ENCODE assay signal across 19 mouse cellular contexts in genomic region chr11:63142311-63142710, GRCm38 (mm10). TPM values are rescaled to one million over a fixed set of nuclear protein-coding genes. Genes with fewer than 3 reads are reported as not detected.
DNase-seq lines count a peak whose midpoint lies in the region; ATAC-seq and TF ChIP-seq lines count a peak whose summit lies in the region.
"Had no signal": no experiment of that assay in that cellular context is flagged by ENCODE, and none has a peak within 500 bp of the region (broad histone marks: within the 10 kb centered on the region; RNA-seq: fewer than 3 reads in every experiment).

No protein-coding gene starts in this region.

- TF ChIP-seq CTCF in midbrain, postnatal 0 days (IDR thresholded peaks at IDR 0.05), result no peak

- peaks cover 53% of the 10 kb centered on the region for H3K36me3 ChIP-seq in lung, embryonic 15.5 days
- H3K36me3 ChIP-seq in midbrain, postnatal 0 days (ENCODE audit: insufficient read depth, low read length), result no peaks in the 10 kb centered on the region; the same call in 1 of the 2 replicates
- H3K36me3 ChIP-seq: hindbrain, embryonic 15.5 days had no signal

- no peak overlapping the region for H3K4me2 ChIP-seq in lung, embryonic 15.5 days
- no peak overlapping the region for H3K4me2 ChIP-seq in midbrain, postnatal 0 days (ENCODE audit: low read depth, low read length, poor library complexity, severe bottlenecking)
- H3K4me2 ChIP-seq: embryonic facial prominence, embryonic 12.5 days; forebrain, embryonic 13.5 days; heart, embryonic 12.5 days; hindbrain, embryonic 15.5 days had no signal

- ATAC-seq in lung, embryonic 15.5 days (ENCODE audit: borderline replicate concordance, extremely low read depth, low FRiP score, low TSS enrichment), result no peak
- no peak for ATAC-seq in midbrain, postnatal 0 days (ENCODE audit: low FRiP score)
- ATAC-seq: forebrain, embryonic 13.5 days had no signal

- no peak overlapping the region for H3K4me3 ChIP-seq in brown adipose tissue, adult 24 weeks (ENCODE audit: insufficient read depth, low read depth, low read length)
- H3K4me3 ChIP-seq in lung, embryonic 15.5 days, result no peak overlapping the region
- no peak overlapping the region for H3K4me3 ChIP-seq in midbrain, postnatal 0 days (ENCODE audit: low read depth, low read length)
- H3K4me3 ChIP-seq: embryonic facial prominence, embryonic 12.5 days; forebrain, embryonic 13.5 days; heart, adult 2 months; heart, embryonic 12.5 days; hindbrain, embryonic 15.5 days had no signal

- H3K27ac ChIP-seq in brown adipose tissue, adult 24 weeks (replicated peaks; ENCODE audit: low read depth, low read length), result 0 out of 2 replicates have a peak overlapping the region, but pooled peaks have one; percentile 22
- peak overlapping the region; percentile 15; the same call in 1 of the 2 replicates for H3K27ac ChIP-seq in lung, embryonic 15.5 days
- H3K27ac ChIP-seq in midbrain, postnatal 0 days (ENCODE audit: low read depth, low read length), result no peak overlapping the region
- H3K27ac ChIP-seq: embryonic facial prominence, embryonic 12.5 days; forebrain, embryonic 13.5 days; heart, adult 2 months; hindbrain, embryonic 15.5 days had no signal

- H3K9me3 ChIP-seq in lung, embryonic 15.5 days, result no peaks in the 10 kb centered on the region
- H3K9me3 ChIP-seq in midbrain, postnatal 0 days (ENCODE audit: low read length), result no peaks in the 10 kb centered on the region
- H3K9me3 ChIP-seq: embryonic facial prominence, embryonic 12.5 days; forebrain, embryonic 13.5 days; heart, embryonic 12.5 days; hindbrain, embryonic 15.5 days had no signal

- no peaks in the 10 kb centered on the region for H3K27me3 ChIP-seq in lung, embryonic 15.5 days
- H3K27me3 ChIP-seq in midbrain, postnatal 0 days (ENCODE audit: insufficient read depth, low read length), result no peaks in the 10 kb centered on the region
- H3K27me3 ChIP-seq: embryonic facial prominence, embryonic 12.5 days; forebrain, embryonic 13.5 days; heart, embryonic 12.5 days; hindbrain, embryonic 15.5 days had no signal

- DNase-seq in fat pad, adult 2 months (ENCODE audit: extremely low read depth, low read depth, low spot score), result peak; percentile 47
- DNase-seq in lung, postnatal 25 days (ENCODE audit: low spot score), result peak; percentile 73
- no peak for DNase-seq in urinary bladder, postnatal 10 days (ENCODE audit: low spot score)
- no peak for DNase-seq in midbrain, postnatal 0 days (ENCODE audit: low spot score)
- DNase-seq in MN1 (ENCODE audit: low spot score), result no peak
- DNase-seq: adrenal gland, adult 8-10 months; adrenal gland, postnatal 36 days; cerebellum, adult 11 months; cerebellum, adult 8-10 months; cerebellum, postnatal 14 days; gastrocnemius, postnatal 10 days; heart, adult 2 months; heart, postnatal 36 days had no signal

- H3K9ac ChIP-seq in lung, embryonic 15.5 days, result no peak overlapping the region
- H3K9ac ChIP-seq in midbrain, postnatal 0 days (replicated peaks; ENCODE audit: low read length, poor library complexity, severe bottlenecking), result no peak overlapping the region
- H3K9ac ChIP-seq: embryonic facial prominence, embryonic 12.5 days; forebrain, embryonic 13.5 days; heart, embryonic 12.5 days; hindbrain, embryonic 15.5 days had no signal

- peaks cover 23% of the 10 kb centered on the region for H3K4me1 ChIP-seq in brown adipose tissue, adult 24 weeks (ENCODE audit: control insufficient read depth, insufficient read depth, insufficient read length, low read length)
- H3K4me1 ChIP-seq in lung, embryonic 15.5 days, result peaks cover 19% of the 10 kb centered on the region
- no peaks in the 10 kb centered on the region for H3K4me1 ChIP-seq in midbrain, postnatal 0 days (ENCODE audit: insufficient read depth, low read length)
- H3K4me1 ChIP-seq: forebrain, embryonic 13.5 days; hindbrain, embryonic 15.5 days had no signal

- 74% methylated on average over 5 of the region's 5 CpGs for WGBS in lung, embryonic 15.5 days
- WGBS in midbrain, postnatal 0 days, result 92% methylated on average over 5 of the region's 5 CpGs

RNA-seq across cellular contexts. Expression of gene Pmp22, which starts 13.5 kb away (rescaled TPM):
- 51.2 and 71.0 TPM in 2 replicates for polyA plus RNA-seq in brown adipose tissue, adult 24 weeks (2012; ENCODE audit: insufficient read depth, insufficient read length, missing spikeins)
- polyA plus RNA-seq in lung, embryonic 15.5 days (2015; fragmentation: Nextera tagmentation; extraction: Ambion mirVana), result 238 and 261 TPM in 2 replicates
- 39.1 and 40.1 TPM in 2 replicates for total RNA-seq in midbrain, postnatal 0 days (2014; rRNA removed)
- polyA plus RNA-seq in midbrain, postnatal 0 days (2015; fragmentation: Nextera tagmentation; extraction: Ambion mirVana), result 29.8 and 31.6 TPM in 2 replicates

Comparison
In these comparisons a context has a peak if more than half of its experiments do, and no peak if none do; other contexts are left out.
1. DNase-seq: peak in fat pad, adult 2 months (single experiment) and lung, postnatal 25 days (single experiment); none in urinary bladder, postnatal 10 days (single experiment), midbrain, postnatal 0 days (single experiment) and MN1 (single experiment).